Mouse (Mus musculus): Measurements from ENCODE around the gene Dnajc24.

The Dnajc24 gene

DNA sequence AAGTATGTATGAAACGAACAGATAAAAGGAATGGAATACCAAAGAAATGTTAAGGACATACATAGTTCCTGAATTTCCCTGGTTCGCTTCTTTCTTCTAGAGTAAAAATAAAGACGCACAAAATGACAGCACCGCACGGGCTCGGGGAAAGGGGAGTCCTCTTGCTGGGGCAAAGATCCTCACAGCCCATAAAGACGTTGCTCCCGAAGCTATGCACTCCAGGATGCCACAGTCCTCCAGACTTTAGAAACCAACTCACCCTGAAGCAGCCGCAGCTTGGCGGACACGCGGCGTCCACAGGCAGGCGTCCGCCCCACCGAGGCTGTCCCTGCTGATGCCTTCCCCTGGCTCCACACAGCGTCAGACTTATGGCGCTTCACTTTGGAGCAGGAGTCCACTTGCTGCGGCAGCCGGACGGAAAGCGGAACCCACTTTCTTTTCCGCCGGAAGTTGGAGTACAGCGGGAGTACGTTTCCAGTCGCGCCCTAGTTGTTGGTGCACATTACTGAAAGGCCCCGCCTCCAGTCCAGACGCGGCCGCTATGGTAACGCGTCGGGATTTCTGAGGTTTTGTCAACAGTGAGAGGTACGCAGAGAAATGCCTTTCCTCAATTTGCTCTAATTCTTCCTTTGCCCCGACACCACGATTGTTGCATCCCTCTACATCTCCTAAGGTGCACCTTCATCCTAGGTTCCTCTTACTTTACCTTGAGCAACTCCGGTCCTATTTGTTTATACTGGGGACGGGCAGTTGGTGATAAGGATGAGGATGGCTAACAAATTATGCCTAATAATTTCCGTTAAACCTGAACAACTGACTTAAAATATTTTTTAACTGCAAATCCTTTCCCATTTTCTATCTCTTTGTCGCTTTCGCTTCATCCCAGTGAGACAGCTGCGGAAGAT, at the start of gene Dnajc24:
Dnajc24 (minus strand) TSS at position 715 of the 905 bp plus-strand sequence.
- DNase-seq (ENCODE audit: low spot score): peak; percentile 93

DNA sequence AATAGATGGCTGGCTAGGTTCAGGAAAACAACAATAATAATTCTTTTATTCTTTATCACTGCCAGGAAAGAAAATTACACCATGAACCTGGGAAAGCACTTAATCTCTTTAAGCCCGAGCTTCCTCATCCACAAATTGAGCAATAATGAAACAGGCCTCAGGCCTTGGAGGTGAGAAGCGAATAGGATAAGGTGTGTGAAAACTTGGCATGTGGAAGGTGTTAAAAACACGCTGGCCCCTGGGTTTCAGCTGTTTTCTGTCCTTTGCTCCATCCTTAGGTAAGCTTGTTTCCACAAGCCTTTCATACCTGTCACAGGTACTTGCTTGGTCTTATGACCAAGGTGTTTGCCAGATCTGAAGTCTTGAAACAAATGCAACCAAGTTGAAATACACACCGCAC, 43.3 kb upstream of the Dnajc24 start:
- no peak for DNase-seq (ENCODE audit: low spot score)

- DNase-seq (ENCODE audit: low spot score): no peak
These were observed 39.1 kb upstream of the Dnajc24 start for GRCm38 (mm10) chr2:106042495-106042894.

DNA sequence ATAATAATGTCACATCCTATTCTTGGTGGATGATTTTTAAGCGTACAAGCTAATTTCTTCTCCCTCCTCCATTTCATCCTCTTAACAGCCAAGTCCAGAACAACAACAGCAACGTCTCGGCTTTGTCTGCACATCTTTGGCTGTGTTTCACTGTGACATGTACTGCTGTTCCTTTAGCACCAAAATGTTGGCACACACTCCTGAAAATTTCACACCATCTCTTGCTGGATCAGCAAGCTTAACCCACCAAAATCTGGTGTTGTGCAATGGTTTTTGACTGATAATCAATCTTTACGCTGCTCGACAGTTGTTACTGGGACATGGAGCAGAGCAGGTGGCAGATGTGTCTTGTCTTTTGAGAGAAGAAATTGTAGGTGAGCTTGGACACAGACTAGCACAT, 38.6 kb upstream of the Dnajc24 start:
- DNase-seq (ENCODE audit: low spot score): no peak

DNA sequence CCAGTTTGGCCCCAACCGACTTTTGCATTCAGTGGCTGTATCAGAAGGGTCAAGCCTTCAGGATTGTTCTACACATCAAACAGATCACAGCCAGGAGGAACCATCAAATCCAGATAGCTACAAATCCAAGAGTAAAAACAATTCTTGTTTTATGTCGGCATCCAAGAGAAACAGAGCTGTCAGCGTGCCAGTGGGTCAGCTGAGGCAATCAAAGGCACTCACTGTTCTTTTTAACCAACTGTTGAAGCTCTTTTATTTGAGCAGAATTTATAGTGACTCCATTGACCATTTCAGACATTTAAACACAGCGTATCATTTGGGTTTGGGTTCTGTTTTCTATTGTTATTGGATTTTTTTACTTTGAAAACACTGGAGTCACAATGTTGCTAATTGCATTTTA, 34.9 kb upstream of the Dnajc24 start:
- DNase-seq (ENCODE audit: low spot score): peak; percentile 60

- no peak for DNase-seq (ENCODE audit: low spot score)
These were observed 21.5 kb upstream of the Dnajc24 start for GRCm38 (mm10) chr2:106024895-106025294.

GRCm38 (mm10) chr2:106008415-106008814, 5.1 kb upstream of the Dnajc24 start:
- DNase-seq (ENCODE audit: low spot score): no peak

GRCm38 (mm10) chr2:105987999-105988398, 15.3 kb downstream of the Dnajc24 start:
- no peak for DNase-seq (ENCODE audit: low spot score)

DNA sequence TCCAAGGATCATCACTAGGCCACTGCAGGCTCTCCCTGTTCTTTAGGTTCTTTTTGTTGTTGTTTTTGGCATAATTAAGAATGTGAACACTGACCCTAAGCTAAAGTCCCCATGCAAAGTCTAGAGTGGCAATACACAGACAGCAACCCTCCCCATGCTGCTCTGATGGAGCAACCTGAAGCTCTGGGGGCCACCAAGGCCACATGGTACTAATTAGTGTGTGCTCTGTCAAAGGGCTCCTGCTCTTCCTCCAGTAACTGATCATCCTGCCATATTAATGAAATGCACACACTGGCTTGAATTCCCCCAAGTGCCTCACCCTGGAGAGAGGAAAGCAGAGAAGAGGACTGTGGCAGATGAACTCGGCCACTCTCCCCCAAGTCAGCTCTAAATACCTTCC, 16.2 kb downstream of the Dnajc24 start:
- no peak for DNase-seq (ENCODE audit: low spot score)

DNA sequence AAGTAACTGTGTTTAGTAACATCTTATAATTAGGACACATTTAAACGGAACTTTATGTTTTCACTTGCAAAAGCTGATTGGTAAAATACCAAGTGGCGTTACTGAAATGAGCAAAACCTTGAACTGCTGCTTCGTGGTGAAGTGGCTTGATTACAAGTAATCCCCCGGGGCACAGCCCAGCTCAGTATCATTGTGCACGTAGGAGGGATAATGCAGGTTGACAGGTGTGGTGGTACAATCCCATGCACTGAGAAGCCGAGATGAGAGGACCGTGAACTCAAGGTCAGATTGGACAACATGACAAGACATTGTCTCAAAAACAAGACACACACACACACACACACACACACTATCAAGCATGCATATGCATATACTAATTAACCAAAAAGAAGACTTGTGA, 18.1 kb downstream of the Dnajc24 start:
- no peak for DNase-seq (ENCODE audit: low spot score)

GRCm38 (mm10) chr2:105978065-105978464, 25.3 kb downstream of the Dnajc24 start:
- no peak for DNase-seq (ENCODE audit: low spot score)

DNA sequence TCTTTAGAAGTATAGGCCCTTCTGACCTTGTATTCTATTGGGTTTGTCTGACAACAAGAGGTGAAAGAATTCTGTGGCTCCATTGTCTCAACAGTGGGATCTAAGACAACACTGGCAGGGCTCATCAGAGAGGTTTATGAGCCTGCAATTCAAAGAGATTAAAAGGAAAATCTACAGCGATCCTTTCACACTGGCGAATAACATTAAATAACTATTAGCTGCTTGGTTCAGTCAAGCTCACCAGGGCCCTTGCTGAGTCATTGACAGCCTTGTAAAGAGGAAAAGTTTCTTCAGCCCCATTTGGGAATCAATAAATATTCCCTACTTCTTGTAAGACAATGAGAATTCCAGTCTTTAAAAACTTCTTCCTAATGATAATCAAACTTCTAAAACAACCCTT, 29.4 kb downstream of the Dnajc24 start:
- DNase-seq (ENCODE audit: low spot score): no peak

DNA sequence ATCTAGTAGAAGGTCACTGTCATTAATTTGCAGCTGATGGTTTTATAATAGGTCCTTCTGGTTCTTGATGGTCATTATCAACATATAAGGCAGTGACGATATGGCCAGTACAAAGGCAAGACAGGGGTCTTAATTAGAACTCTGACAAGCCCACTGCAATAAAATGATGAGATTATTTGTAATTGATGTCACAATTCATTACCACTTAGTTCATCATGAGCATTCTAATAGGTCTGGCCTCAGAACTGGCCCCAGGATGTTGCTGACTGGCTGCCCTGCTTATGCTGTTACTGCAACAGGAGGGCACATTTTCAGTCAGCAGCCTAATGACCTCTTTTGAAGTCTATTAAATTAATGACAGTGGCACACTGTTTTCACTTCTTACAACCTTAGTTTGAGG, 39.9 kb downstream of the Dnajc24 start:
- DNase-seq (ENCODE audit: low spot score): no peak

- no peak for DNase-seq (ENCODE audit: low spot score)
These were observed 49.5 kb downstream of the Dnajc24 start for GRCm38 (mm10) chr2:105953862-105954261.

- no peak for DNase-seq (ENCODE audit: low spot score)
These were observed 51.9 kb downstream of the Dnajc24 start for GRCm38 (mm10) chr2:105951350-105951940.

DNA sequence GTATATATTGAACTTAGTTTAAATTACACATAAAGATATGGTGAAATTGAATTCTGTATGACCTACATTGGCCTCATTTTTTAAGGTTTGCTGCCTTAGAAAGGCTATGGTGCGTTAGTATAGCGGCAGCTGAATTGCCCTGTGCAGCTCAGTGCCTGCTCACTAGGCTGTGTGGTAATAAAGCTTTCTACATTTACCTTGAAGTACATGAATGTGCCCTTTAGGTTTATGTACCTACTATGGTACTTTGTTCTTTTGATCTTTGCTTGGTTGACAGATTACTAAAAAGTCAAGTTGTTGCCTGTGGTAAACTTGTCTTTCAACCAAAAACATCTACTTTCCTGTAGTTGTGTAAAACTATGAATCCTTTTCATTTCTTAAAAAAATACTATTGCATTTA, 53.2 kb downstream of the Dnajc24 start:
- no peak for DNase-seq (ENCODE audit: low spot score)

GRCm38 (mm10) chr2:105917623-105918346, 85.6 kb downstream of the Dnajc24 start:
- DNase-seq (ENCODE audit: low spot score): no peak
